9 mouse cellular contexts compared by ENCODE assay signal in genomic region chr8:80865181-80865784, GRCm38 (mm10). TPM values are rescaled to one million over a fixed set of nuclear protein-coding genes. Genes with fewer than 3 reads are reported as not detected.
A peak's percentile ranks its signal among the peaks of the same experiment; 100 is the strongest.
DNase-seq lines count a peak whose midpoint lies in the region; ATAC-seq lines count a peak whose summit lies in the region.
"Had no signal": no experiment of that assay in that cellular context is flagged by ENCODE, and none has a peak within 500 bp of the region (broad histone marks: within the 10 kb centered on the region; RNA-seq: fewer than 3 reads in every experiment).

No protein-coding gene starts in this region.

- peak overlapping the region; percentile 44; the same call in 1 of the 2 replicates for H3K27ac ChIP-seq in forebrain, embryonic 15.5 days (replicated peaks)
- H3K27ac ChIP-seq: embryonic facial prominence, embryonic 13.5 days had no signal

- no peaks in the 10 kb centered on the region for H3K36me3 ChIP-seq in forebrain, embryonic 15.5 days
- H3K36me3 ChIP-seq: embryonic facial prominence, embryonic 13.5 days had no signal

- peak; percentile 48 for ATAC-seq in forebrain, embryonic 15.5 days (replicated peaks)

- 46% methylated on average over 8 of the region's 8 CpGs for WGBS in forebrain, embryonic 15.5 days

- DNase-seq in gastrocnemius, postnatal 14 days = peak; percentile 40
- no peak for DNase-seq in gastrocnemius, adult 18-20 months (ENCODE audit: low spot score)
- DNase-seq in A20 (ENCODE audit: low read depth, low spot score) = peak; percentile 19
- peak; percentile 35 for DNase-seq in left cerebral cortex, postnatal 4 days
- no peak for DNase-seq in thymus, postnatal 25 days
- no peak for DNase-seq in retina, postnatal 1 day
- no peak for DNase-seq in kidney, adult 11 months

- H3K4me3 ChIP-seq in forebrain, embryonic 15.5 days = no peak overlapping the region
- H3K4me3 ChIP-seq: embryonic facial prominence, embryonic 13.5 days had no signal

- H3K9me3 ChIP-seq in forebrain, embryonic 15.5 days = no peaks in the 10 kb centered on the region
- H3K9me3 ChIP-seq: embryonic facial prominence, embryonic 13.5 days had no signal

- H3K27me3 ChIP-seq in forebrain, embryonic 15.5 days = no peaks in the 10 kb centered on the region
- H3K27me3 ChIP-seq: embryonic facial prominence, embryonic 13.5 days had no signal

- H3K4me2 ChIP-seq in forebrain, embryonic 15.5 days (replicated peaks) = no peak overlapping the region
- H3K4me2 ChIP-seq: embryonic facial prominence, embryonic 13.5 days had no signal

- no peak overlapping the region for H3K9ac ChIP-seq in forebrain, embryonic 15.5 days (replicated peaks)
- H3K9ac ChIP-seq: embryonic facial prominence, embryonic 13.5 days had no signal

- H3K4me1 ChIP-seq in forebrain, embryonic 15.5 days = peaks cover 37% of the 10 kb centered on the region

- intact Hi-C loops in gastrocnemius, postnatal 14 days (cut with DNase I; ENCODE audit: low total_unique reads) = no loop called here
- intact Hi-C loops in left cerebral cortex, postnatal 4 days (cut with DNase I) = no loop called here

RNA-seq across cellular contexts. Expression of gene Gab1, which starts 15.0 kb away (rescaled TPM):
- total RNA-seq in gastrocnemius, postnatal 14 days (2021) = 10 to 100 TPM; 12.7 to 15.2 TPM
- 10 to 100 TPM; 10.6 to 11.9 TPM for total RNA-seq in gastrocnemius, adult 18-20 months (2021)
- polyA plus RNA-seq in forebrain, embryonic 15.5 days (2015; fragmentation: Nextera tagmentation; extraction: Ambion mirVana) = 12.0 and 13.6 TPM in 2 replicates
- 10 to 100 TPM; 15.0 to 16.1 TPM for total RNA-seq in left cerebral cortex, postnatal 4 days (2021)

Comparison
In these comparisons a context has a peak if more than half of its experiments do, and no peak if none do; other contexts are left out.
1. DNase-seq: peak in gastrocnemius, postnatal 14 days (single experiment), A20 (single experiment) and left cerebral cortex, postnatal 4 days (single experiment); none in gastrocnemius, adult 18-20 months (single experiment), thymus, postnatal 25 days (single experiment), retina, postnatal 1 day (single experiment) and kidney, adult 11 months (single experiment).